Mouse (Mus musculus): ENCODE measurements around the gene BC052040. TPM values are rescaled to one million over a fixed set of nuclear protein-coding genes. Genes with fewer than 3 reads are reported as not detected.

The BC052040 gene
- polyA plus RNA-seq, 1 experiment from 2014 or later = 18.3 TPM

DNA sequence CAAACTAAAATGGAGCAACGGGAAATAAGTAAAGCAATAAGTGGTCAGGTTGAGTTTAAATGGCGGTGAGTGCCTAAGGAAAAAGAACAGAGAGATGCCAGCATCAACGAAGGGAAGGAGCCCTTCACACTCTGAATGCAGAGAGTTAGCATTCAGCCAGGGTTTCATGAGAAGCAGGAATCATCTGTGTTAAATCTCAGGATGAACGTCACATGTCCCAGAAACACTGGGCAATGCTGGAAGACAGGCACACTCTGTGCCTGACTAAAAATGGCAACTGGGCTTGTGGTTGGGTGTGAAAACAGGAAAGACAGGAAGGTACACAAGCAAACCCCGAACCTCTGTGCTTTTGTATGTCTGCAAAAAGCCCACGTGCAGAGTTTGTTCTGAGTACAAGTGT lies 217.3 kb downstream of the BC052040 start:
- no peak for ATAC-seq
- H3K36me3 ChIP-seq (ENCODE audit: control insufficient read depth, insufficient read depth) = no peaks in the 10 kb centered on the region
- no peaks in the 10 kb centered on the region for H3K27me3 ChIP-seq (replicated peaks; ENCODE audit: control insufficient read depth, insufficient read depth, low read length)
- H3K4me3 ChIP-seq (replicated peaks; ENCODE audit: low read length) = no peak overlapping the region
- H3K9ac ChIP-seq (replicated peaks; ENCODE audit: low read depth, low read length) = no peak overlapping the region
- no peak overlapping the region for H3K27ac ChIP-seq (ENCODE audit: low read length)
- no peaks in the 10 kb centered on the region for H3K4me1 ChIP-seq (replicated peaks; ENCODE audit: control insufficient read depth, insufficient read depth, low read length)
- WGBS = 83% methylated on average over 6 of the region's 6 CpGs
- H3K9me3 ChIP-seq (ENCODE audit: control insufficient read depth, low read length) = no peaks in the 10 kb centered on the region
- H3K4me2 ChIP-seq (ENCODE audit: low read length) = no peak overlapping the region

GRCm38 (mm10) chr2:115808376-115808775 lies 226.9 kb downstream of the BC052040 start:
- Histone ChIP-seq H3K4me1 (replicated peaks; ENCODE audit: control insufficient read depth, insufficient read depth, low read length) (peaks cover 12% of the 10 kb centered on the region), H3K27me3 (replicated peaks; ENCODE audit: control insufficient read depth, insufficient read depth, low read length) (no peaks in the 10 kb centered on the region), H3K4me2 (ENCODE audit: low read length) (no peak overlapping the region), H3K36me3 (ENCODE audit: control insufficient read depth, insufficient read depth) (no peaks in the 10 kb centered on the region), H3K9me3 (ENCODE audit: control insufficient read depth, low read length) (no peaks in the 10 kb centered on the region), H3K4me3 (replicated peaks; ENCODE audit: low read length) (no peak overlapping the region), H3K9ac (replicated peaks; ENCODE audit: low read depth, low read length) (no peak overlapping the region), H3K27ac (ENCODE audit: low read length) (no peak overlapping the region)
- WGBS = 62% methylated on average over 4 of the region's 4 CpGs
- no peak for ATAC-seq

DNA sequence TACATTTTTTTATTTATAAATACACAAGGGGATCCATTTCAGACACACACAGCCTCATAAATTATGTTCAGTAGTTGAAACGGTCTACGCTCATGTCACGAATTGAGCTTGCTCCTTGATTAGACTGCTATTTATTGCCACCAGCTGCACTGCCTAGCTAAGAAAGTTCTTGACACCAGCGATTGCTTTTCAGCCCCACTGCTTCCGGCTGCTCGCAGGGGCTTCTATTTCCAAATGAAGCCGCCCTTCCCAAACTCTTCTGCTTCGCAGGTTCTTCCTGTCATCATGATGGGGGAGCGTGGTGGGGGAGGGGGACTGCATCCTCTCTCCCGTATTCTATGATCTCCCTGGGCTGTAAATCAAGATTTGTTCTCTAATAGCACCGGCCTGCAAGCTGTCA lies 231.8 kb downstream of the BC052040 start:
- no peaks in the 10 kb centered on the region for H3K36me3 ChIP-seq (ENCODE audit: control insufficient read depth, insufficient read depth)
- H3K9ac ChIP-seq (replicated peaks; ENCODE audit: low read depth, low read length) = no peak overlapping the region
- WGBS = 31% methylated on average over 11 of the region's 11 CpGs
- ATAC-seq = peak; percentile 79
- peak overlapping the region; percentile 27 for H3K4me2 ChIP-seq (ENCODE audit: low read length)
- no peak overlapping the region for H3K4me3 ChIP-seq (replicated peaks; ENCODE audit: low read length)
- no peaks in the 10 kb centered on the region for H3K9me3 ChIP-seq (ENCODE audit: control insufficient read depth, low read length)
- no peak overlapping the region for H3K27ac ChIP-seq (ENCODE audit: low read length)
- no peaks in the 10 kb centered on the region for H3K27me3 ChIP-seq (replicated peaks; ENCODE audit: control insufficient read depth, insufficient read depth, low read length)
- H3K4me1 ChIP-seq (replicated peaks; ENCODE audit: control insufficient read depth, insufficient read depth, low read length) = peaks cover 21% of the 10 kb centered on the region

DNA sequence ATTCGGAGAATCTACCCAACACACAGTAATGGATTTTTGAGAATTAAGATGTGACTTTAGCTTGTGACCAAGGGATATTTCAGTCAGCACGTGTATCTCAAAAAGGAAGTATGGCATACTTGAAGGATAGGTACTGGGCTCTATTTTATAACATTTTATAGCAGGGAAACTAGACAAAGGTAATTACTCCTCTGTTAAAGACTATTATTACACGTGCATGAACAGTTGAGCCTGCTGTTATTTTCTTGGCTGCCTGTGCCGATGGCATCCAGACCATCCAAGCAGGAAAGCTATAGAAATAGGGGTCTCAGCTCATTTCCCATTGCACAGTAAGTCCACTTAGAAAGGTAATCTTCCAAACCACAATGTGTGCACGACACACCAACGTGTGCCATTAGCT lies 232.2 kb downstream of the BC052040 start:
- Histone ChIP-seq H3K4me3 (replicated peaks; ENCODE audit: low read length) (no peak overlapping the region), H3K9me3 (ENCODE audit: control insufficient read depth, low read length) (no peaks in the 10 kb centered on the region), H3K4me2 (ENCODE audit: low read length) (peak overlapping the region; percentile 27), H3K4me1 (replicated peaks; ENCODE audit: control insufficient read depth, insufficient read depth, low read length) (peaks cover 21% of the 10 kb centered on the region), H3K27me3 (replicated peaks; ENCODE audit: control insufficient read depth, insufficient read depth, low read length) (no peaks in the 10 kb centered on the region), H3K9ac (replicated peaks; ENCODE audit: low read depth, low read length) (no peak overlapping the region), H3K36me3 (ENCODE audit: control insufficient read depth, insufficient read depth) (no peaks in the 10 kb centered on the region), H3K27ac (ENCODE audit: low read length) (no peak overlapping the region)
- peak; percentile 59 for ATAC-seq
- 48% methylated on average over 6 of the region's 6 CpGs for WGBS

DNA sequence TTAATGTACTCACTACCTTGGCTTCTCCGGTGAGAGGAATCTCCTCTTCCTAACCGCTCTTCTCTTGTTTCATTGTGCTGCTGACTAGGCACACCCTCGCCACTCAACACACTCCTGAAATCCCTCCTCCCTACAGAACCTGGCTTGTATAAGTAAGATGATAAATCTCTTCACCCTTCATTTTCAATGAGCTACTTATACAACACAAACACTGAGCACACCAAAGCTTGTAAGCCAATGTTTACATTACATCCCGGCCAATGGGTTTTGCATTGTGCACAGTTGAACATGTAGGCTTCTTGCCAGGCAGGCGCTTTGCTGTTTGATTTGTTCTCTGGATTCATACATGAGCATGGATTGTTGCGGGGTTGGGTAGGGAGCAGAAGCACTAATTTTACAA lies 236.4 kb downstream of the BC052040 start:
- H3K4me2 ChIP-seq (ENCODE audit: low read length) = no peak overlapping the region
- H3K27ac ChIP-seq (ENCODE audit: low read length) = no peak overlapping the region
- 67% methylated on average over 6 of the region's 6 CpGs for WGBS
- no peaks in the 10 kb centered on the region for H3K27me3 ChIP-seq (replicated peaks; ENCODE audit: control insufficient read depth, insufficient read depth, low read length)
- H3K4me1 ChIP-seq (replicated peaks; ENCODE audit: control insufficient read depth, insufficient read depth, low read length) = peaks cover 13% of the 10 kb centered on the region
- H3K9ac ChIP-seq (replicated peaks; ENCODE audit: low read depth, low read length) = no peak overlapping the region
- no peak overlapping the region for H3K4me3 ChIP-seq (replicated peaks; ENCODE audit: low read length)
- H3K36me3 ChIP-seq (ENCODE audit: control insufficient read depth, insufficient read depth) = no peaks in the 10 kb centered on the region
- no peaks in the 10 kb centered on the region for H3K9me3 ChIP-seq (ENCODE audit: control insufficient read depth, low read length)
- no peak for ATAC-seq

DNA sequence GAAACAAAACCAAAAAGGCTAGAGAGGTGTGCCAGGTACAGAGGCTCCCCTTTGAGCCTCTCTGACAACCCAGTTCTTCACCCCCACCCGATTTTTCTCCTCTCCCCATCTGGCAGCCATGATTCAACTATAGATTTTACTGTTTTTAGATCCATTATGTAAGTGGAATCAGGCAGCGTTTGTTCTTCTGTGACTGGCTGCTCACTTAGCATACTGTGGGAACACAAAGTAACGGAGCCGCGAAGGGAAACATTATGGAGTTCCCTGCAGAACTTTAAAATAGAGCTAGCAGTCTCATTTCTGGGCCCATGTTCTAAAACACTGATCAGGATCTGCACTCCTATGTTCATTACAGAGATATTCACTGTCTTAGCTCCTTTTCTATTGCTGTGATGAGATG lies 240.8 kb downstream of the BC052040 start:
- no peak for ATAC-seq
- no peaks in the 10 kb centered on the region for H3K9me3 ChIP-seq (ENCODE audit: control insufficient read depth, low read length)
- H3K4me1 ChIP-seq (replicated peaks; ENCODE audit: control insufficient read depth, insufficient read depth, low read length) = no peaks in the 10 kb centered on the region
- 82% methylated on average over 5 of the region's 5 CpGs for WGBS
- no peak overlapping the region for H3K9ac ChIP-seq (replicated peaks; ENCODE audit: low read depth, low read length)
- no peak overlapping the region for H3K4me2 ChIP-seq (ENCODE audit: low read length)
- no peak overlapping the region for H3K27ac ChIP-seq (ENCODE audit: low read length)
- no peaks in the 10 kb centered on the region for H3K36me3 ChIP-seq (ENCODE audit: control insufficient read depth, insufficient read depth)
- H3K4me3 ChIP-seq (replicated peaks; ENCODE audit: low read length) = no peak overlapping the region
- H3K27me3 ChIP-seq (replicated peaks; ENCODE audit: control insufficient read depth, insufficient read depth, low read length) = no peaks in the 10 kb centered on the region

MicroRNAs encoded within 50 kb of the gene (microRNA counts, 519-probe panel; counts per million panel counts)
- microRNA mmu-miR-1951 = 3,121 counts per million, percentile 78 among the panel's probes with 10 or more counts

Small RNAs within 50 kb of the gene (microRNA-seq; reads per million reads assigned to microRNA genes)
- gene Mir1951 = 1.0 reads per million
